Mouse (Mus musculus): ENCODE data around the gene H2-Q7. TPM values are rescaled to one million over a fixed set of nuclear protein-coding genes. Genes with fewer than 3 reads are reported as not detected.
"Not testable (repeated sequence)": the region's sequence is repeated elsewhere in the genome, so short reads cannot be mapped to it uniquely, and the experiment has no call there.

The H2-Q7 gene
- polyA plus RNA-seq, 1 experiment from 2014 or later: 2.4 TPM

DNA sequence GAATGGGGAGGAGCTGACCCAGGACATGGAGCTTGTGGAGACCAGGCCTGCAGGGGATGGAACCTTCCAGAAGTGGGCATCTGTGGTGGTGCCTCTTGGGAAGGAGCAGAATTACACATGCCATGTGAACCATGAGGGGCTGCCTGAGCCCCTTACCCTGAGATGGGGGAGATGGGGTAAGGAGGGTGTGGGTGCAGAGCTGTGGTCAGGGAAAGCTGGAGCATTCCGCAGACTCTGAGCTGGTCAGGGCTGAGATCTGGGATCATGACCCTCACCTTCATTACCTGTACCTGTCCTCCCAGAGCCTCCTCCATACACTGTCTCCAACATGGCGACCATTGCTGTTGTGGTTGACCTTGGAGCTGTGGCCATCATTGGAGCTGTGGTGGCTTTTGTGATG is 3.4 kb downstream of the H2-Q7 start:
- H3K27me3 ChIP-seq (replicated peaks; ENCODE audit: control insufficient read depth, insufficient read depth, low read length); H3K9me3 ChIP-seq (ENCODE audit: control insufficient read depth, low read length); H3K4me2 ChIP-seq (ENCODE audit: low read depth, low read length); H3K27ac ChIP-seq (replicated peaks; ENCODE audit: low read depth, low read length); H3K4me1 ChIP-seq (ENCODE audit: control insufficient read depth, insufficient read depth, low read length); H3K36me3 ChIP-seq (ENCODE audit: control insufficient read depth, insufficient read depth, low read length); H3K9ac ChIP-seq (ENCODE audit: low read depth, low read length); DNase-seq (ENCODE audit: low spot score); ATAC-seq (ENCODE audit: low read depth); H3K4me3 ChIP-seq (ENCODE audit: low read depth, low read length): not testable (repeated sequence)
- WGBS: 82% methylated on average over 2 of the region's 2 CpGs

DNA sequence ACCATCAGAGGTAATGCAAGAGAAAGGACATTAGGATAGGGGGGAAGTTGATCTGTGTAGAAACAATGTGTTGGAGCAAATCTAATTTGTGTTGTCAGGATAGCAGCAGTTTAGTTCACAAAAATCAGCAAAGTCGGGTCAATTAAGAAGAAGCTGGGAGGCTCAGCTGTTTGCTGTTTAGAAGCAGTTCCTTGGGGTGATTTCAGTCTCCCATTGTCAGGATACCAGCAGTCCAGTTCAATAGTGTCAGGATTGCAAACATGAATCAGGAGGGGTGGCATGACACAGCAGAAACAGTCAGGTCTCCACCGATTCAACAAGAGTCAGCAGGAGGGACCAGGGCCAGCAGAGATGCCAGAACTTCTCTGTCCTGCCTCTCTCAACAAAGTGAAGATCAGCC is 5.6 kb downstream of the H2-Q7 start:
- H3K4me3 ChIP-seq (ENCODE audit: low read depth, low read length); H3K27me3 ChIP-seq (replicated peaks; ENCODE audit: control insufficient read depth, insufficient read depth, low read length); H3K4me1 ChIP-seq (ENCODE audit: control insufficient read depth, insufficient read depth, low read length); H3K36me3 ChIP-seq (ENCODE audit: control insufficient read depth, insufficient read depth, low read length); DNase-seq (ENCODE audit: low spot score); H3K4me2 ChIP-seq (ENCODE audit: low read depth, low read length); ATAC-seq (ENCODE audit: low read depth); H3K9ac ChIP-seq (ENCODE audit: low read depth, low read length); H3K9me3 ChIP-seq (ENCODE audit: control insufficient read depth, low read length); H3K27ac ChIP-seq (replicated peaks; ENCODE audit: low read depth, low read length): not testable (repeated sequence)
- WGBS: 73% methylated on average over 2 of the region's 2 CpGs

DNA sequence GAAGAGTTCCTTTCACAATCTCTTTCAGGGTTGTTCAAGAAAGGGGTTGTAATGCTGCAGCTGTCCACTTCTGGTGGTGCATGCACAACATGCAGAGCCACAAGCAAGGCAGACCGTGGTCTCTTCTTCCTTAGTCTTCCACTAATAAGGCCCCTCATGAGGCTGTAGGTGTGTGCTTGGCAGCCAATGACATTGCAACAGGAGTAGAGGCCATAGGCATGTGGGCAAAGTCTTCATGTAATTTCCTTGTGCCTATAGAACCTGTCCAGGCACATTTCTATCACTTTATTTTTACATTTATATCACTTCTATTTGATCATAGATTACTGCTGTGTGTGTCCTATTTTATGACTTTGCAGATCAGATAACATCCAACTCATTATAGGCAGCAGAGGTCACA is 19.3 kb downstream of the H2-Q7 start:
- not testable (repeated sequence) for H3K4me1 ChIP-seq (ENCODE audit: control insufficient read depth, insufficient read depth, low read length); H3K36me3 ChIP-seq (ENCODE audit: control insufficient read depth, insufficient read depth, low read length); H3K4me2 ChIP-seq (ENCODE audit: low read depth, low read length); H3K27ac ChIP-seq (replicated peaks; ENCODE audit: low read depth, low read length); ATAC-seq (ENCODE audit: low read depth); H3K27me3 ChIP-seq (replicated peaks; ENCODE audit: control insufficient read depth, insufficient read depth, low read length); H3K9ac ChIP-seq (ENCODE audit: low read depth, low read length); H3K4me3 ChIP-seq (ENCODE audit: low read depth, low read length); DNase-seq (ENCODE audit: low spot score); H3K9me3 ChIP-seq (ENCODE audit: control insufficient read depth, low read length)
- whole genome bisulfite sequencing: no CpG with 5 or more reads among the region's 1 CpGs

DNA sequence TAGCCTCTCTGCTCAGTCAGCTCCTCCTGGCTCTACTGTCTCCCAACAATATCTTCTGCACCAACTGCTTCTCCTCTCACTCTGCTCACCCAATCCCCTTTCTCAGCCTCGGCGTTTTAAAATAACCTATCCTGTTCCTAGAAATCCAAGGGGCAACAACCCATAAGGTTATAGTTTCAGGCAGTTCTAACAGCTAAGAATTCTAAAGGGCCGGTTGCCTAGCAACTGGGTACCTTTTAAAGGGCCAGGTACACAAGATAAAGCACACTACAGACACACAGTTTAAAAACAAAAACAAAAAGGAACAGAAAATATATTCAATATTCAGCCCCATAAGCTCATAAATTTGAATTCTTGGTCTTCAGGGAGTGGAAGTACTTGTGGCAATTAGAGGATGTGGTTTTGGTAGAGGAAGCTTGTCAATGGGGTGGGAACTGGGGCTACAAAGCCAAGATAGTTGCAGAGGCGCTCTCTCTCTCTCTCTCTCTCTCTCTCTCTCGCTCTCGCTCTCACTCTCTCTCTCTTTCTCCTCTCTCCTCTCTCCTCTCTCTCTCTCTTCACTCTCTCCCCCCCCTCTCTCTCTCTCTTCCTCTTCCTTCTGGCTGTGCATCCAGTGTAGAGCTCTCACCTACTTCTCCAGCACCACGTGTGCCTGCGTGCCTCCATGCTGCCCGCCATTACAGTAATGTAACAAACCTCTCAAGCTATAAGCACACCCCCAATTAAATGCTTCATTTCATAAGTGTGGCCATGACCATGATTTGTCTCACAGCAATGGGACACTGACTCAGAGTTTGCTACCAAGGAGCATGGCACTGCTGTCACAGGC is 21.8 kb downstream of the H2-Q7 start:
- 60% methylated on average over 3 of the region's 9 CpGs for WGBS
- H3K27me3 ChIP-seq (replicated peaks; ENCODE audit: control insufficient read depth, insufficient read depth, low read length); ATAC-seq (ENCODE audit: low read depth); H3K4me1 ChIP-seq (ENCODE audit: control insufficient read depth, insufficient read depth, low read length); DNase-seq (ENCODE audit: low spot score); H3K36me3 ChIP-seq (ENCODE audit: control insufficient read depth, insufficient read depth, low read length); H3K27ac ChIP-seq (replicated peaks; ENCODE audit: low read depth, low read length); H3K9ac ChIP-seq (ENCODE audit: low read depth, low read length); H3K9me3 ChIP-seq (ENCODE audit: control insufficient read depth, low read length); H3K4me3 ChIP-seq (ENCODE audit: low read depth, low read length); H3K4me2 ChIP-seq (ENCODE audit: low read depth, low read length): not testable (repeated sequence)

DNA sequence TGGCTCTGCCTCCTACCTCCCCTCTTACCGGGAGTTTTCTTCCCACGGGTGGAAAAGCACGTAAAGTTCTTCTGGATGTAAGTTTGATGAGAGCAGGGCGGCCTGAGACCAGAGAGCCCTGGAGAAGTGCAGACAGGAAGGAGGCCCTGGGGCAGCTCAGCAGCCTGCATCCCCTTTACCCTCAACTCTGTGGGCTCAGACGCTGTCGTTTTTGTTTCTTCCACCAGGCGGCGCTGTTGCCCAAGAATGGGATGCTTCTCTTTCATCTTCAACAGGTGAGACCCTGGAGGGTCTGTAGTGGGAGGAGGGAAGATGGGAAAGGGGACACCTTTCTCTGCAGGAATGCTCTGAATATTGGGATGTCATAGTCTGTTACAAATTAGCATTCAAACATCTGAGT is 26.7 kb downstream of the H2-Q7 start:
- WGBS: 6% methylated on average over 8 of the region's 8 CpGs

DNA sequence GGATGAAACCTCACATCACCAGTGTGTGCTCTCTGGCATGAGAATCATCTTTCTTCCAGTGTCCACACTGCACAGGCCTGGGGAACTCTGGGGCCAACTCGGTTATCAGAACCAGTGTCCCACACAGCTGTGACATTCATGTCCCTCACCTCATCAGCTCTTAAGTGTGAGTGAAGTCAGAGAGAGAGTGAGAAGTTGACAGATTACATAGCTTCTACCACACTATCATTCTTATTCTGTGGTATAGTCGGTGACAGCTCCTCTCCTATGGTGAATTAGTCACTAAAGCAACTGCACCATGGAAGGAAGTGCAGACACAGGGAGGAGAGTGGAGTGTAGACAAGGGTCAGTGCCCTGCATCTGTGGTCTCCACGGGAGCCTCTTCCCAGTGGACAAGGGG is 30.0 kb downstream of the H2-Q7 start:
- not testable (repeated sequence) for H3K4me1 ChIP-seq (ENCODE audit: control insufficient read depth, insufficient read depth, low read length); H3K9ac ChIP-seq (ENCODE audit: low read depth, low read length); H3K9me3 ChIP-seq (ENCODE audit: control insufficient read depth, low read length); H3K36me3 ChIP-seq (ENCODE audit: control insufficient read depth, insufficient read depth, low read length); H3K4me2 ChIP-seq (ENCODE audit: low read depth, low read length); H3K27ac ChIP-seq (replicated peaks; ENCODE audit: low read depth, low read length); ATAC-seq (ENCODE audit: low read depth); H3K4me3 ChIP-seq (ENCODE audit: low read depth, low read length); DNase-seq (ENCODE audit: low spot score)
- peaks cover 21% of the 10 kb centered on the region for H3K27me3 ChIP-seq (replicated peaks; ENCODE audit: control insufficient read depth, insufficient read depth, low read length)
- 53% methylated on average over 3 of the region's 3 CpGs for WGBS

More for the DNA sequence above, 26.7 kb downstream of the H2-Q7 start:
- not testable (repeated sequence) for H3K36me3 ChIP-seq (ENCODE audit: control insufficient read depth, insufficient read depth, low read length); H3K9ac ChIP-seq (ENCODE audit: low read depth, low read length); H3K4me1 ChIP-seq (ENCODE audit: control insufficient read depth, insufficient read depth, low read length); H3K9me3 ChIP-seq (ENCODE audit: control insufficient read depth, low read length); ATAC-seq (ENCODE audit: low read depth); H3K4me2 ChIP-seq (ENCODE audit: low read depth, low read length); H3K27ac ChIP-seq (replicated peaks; ENCODE audit: low read depth, low read length); DNase-seq (ENCODE audit: low spot score); H3K4me3 ChIP-seq (ENCODE audit: low read depth, low read length)
- peaks cover 18% of the 10 kb centered on the region for H3K27me3 ChIP-seq (replicated peaks; ENCODE audit: control insufficient read depth, insufficient read depth, low read length)

DNA sequence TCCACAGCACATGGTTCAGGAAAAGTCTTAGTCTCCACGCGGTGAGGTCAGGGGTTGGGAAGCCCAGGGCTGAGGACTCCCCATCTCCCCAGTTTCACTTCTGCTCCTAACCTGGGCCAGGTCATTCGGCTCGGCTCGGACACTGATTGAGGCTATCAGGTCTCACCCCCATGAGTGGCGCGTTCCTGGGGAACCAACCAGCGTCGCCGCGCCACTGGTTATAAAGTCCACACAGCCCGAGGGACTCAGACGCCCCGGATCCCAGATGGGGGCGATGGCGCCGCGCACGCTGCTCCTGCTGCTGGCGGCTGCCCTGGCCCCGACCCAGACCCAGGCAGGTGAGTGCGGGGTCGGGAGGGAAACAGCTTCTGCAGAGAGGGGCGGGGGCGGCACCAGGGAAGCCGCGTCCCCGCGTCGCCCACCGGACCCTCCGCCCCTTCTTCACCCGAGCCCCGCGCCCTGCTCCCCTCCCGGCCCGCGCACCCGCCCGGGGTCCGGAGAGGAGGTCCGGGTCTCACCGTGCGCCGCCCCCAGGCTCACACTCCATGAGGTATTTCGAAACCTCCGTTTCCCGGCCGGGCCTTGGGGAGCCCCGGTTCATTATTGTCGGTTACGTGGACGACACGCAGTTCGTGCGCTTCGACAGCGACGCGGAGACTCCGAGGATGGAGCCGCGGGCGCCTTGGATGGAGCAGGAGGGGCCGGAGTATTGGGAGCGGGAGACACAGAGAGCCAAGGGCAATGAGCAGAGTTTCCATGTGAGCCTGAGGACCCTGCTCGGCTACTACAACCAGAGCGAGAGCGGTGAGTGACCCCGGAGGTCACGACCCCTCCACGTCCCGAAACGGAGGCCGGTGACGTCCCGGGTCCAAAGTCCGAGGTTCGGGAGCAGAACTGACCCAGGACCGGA is 31.1 kb downstream of the H2-Q7 start, which contains the start of gene H2-Q10:
Gene H2-Q10 (plus strand): TSS at position 248 of the 910 bp plus-strand sequence.
- no peak for ATAC-seq (ENCODE audit: low read depth)
- WGBS: 1% methylated on average over 54 of the region's 80 CpGs

DNA sequence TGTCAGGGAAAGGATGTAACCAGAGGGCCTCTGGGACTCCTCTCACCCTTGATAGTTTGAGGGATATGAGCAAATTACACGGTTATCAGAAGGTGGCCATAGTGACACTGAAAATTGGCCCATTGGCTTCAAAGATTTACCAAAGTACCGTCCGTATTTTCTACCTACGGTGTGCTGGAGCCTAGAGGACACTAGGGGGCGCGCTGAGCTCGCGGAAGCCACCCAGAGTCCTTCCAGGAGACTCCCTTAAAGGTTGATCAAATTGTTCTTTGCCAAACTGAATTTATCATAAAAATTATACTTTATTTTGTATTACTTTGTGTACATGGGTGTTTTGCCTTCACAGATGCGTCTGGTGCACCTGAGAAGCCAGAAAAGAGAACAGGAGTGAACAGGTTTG is 45.1 kb downstream of the H2-Q7 start:
- H3K9me3 ChIP-seq (ENCODE audit: control insufficient read depth, low read length): no peaks in the 10 kb centered on the region
- peak; percentile 38 for DNase-seq (ENCODE audit: low spot score)
- H3K9ac ChIP-seq (ENCODE audit: low read depth, low read length): no peak overlapping the region
- WGBS: under 1% methylated on average over 9 of the region's 9 CpGs
- H3K4me1 ChIP-seq (ENCODE audit: control insufficient read depth, insufficient read depth, low read length): no peaks in the 10 kb centered on the region
- H3K27me3 ChIP-seq (replicated peaks; ENCODE audit: control insufficient read depth, insufficient read depth, low read length): no peaks in the 10 kb centered on the region
- H3K4me3 ChIP-seq (ENCODE audit: low read depth, low read length): no peak overlapping the region
- no peak overlapping the region for H3K4me2 ChIP-seq (ENCODE audit: low read depth, low read length)
- ATAC-seq (ENCODE audit: low read depth): 0 out of 2 replicates have a peak, but pooled peaks have one; percentile 53
- H3K36me3 ChIP-seq (ENCODE audit: control insufficient read depth, insufficient read depth, low read length): no peaks in the 10 kb centered on the region
- no peak overlapping the region for H3K27ac ChIP-seq (replicated peaks; ENCODE audit: low read depth, low read length)

More for the DNA sequence above, 31.1 kb downstream of the H2-Q7 start, which contains the start of gene H2-Q10:
- peak within 1 kb of the TSS; percentile 48 for H3K4me3 ChIP-seq (ENCODE audit: low read depth, low read length)
- no peaks in the 10 kb centered on the region for H3K4me1 ChIP-seq (ENCODE audit: control insufficient read depth, insufficient read depth, low read length)
- peaks cover 21% of the 10 kb centered on the region for H3K27me3 ChIP-seq (replicated peaks; ENCODE audit: control insufficient read depth, insufficient read depth, low read length)
- no peaks in the 10 kb centered on the region for H3K9me3 ChIP-seq (ENCODE audit: control insufficient read depth, low read length)
- no peak within 1 kb of the TSS for H3K27ac ChIP-seq (replicated peaks; ENCODE audit: low read depth, low read length)
- no peaks in the 10 kb centered on the region for H3K36me3 ChIP-seq (ENCODE audit: control insufficient read depth, insufficient read depth, low read length)
- peak within 1 kb of the TSS; percentile 85 for H3K4me2 ChIP-seq (ENCODE audit: low read depth, low read length)
- DNase-seq (ENCODE audit: low spot score): no peak
- H3K9ac ChIP-seq (ENCODE audit: low read depth, low read length): peak within 1 kb of the TSS; percentile 48
